Mouse (Mus musculus) CH12F3 (cell line): ENCODE data around the gene Jam2.

Experiments used
- in situ Hi-C: fragments of 300-500 bp; cut with MboI; formaldehyde crosslinking; loops from 2 replicates; pipeline ENCODE4 v1.14.3; 2020; ENCODE audit warnings: low sequenced_read_pairs

Gene Jam2

GRCm38 (mm10) chr16:84774003-84774703, at the start of gene Jam2:
TSS of gene Jam2 (plus strand) at chr16:84774123.
- in situ Hi-C loops: no loop called here

GRCm38 (mm10) chr16:84734806-84735165, 39.1 kb upstream of the Jam2 start:
- in situ Hi-C loops: loop anchor here (10.0 kb wide), 1 partner anchor 90 kb away; no protein-coding TSS in a partner anchor

- in situ Hi-C loops: loop anchor here (10.0 kb wide), 1 partner anchor 89 kb away; no protein-coding TSS in a partner anchor
These were observed 38.5 kb upstream of the Jam2 start, which contains the start of gene Mrpl39 for GRCm38 (mm10) chr16:84735166-84736105. TSS of gene Mrpl39 (minus strand) at chr16:84735742.

GRCm38 (mm10) chr16:84737358-84737757, 36.6 kb upstream of the Jam2 start:
- in situ Hi-C loops: loop anchor here (10.0 kb wide), 1 partner anchor 87 kb away; no protein-coding TSS in a partner anchor

- in situ Hi-C loops: no loop called here
These were observed 29.0 kb upstream of the Jam2 start for GRCm38 (mm10) chr16:84744703-84745490.

GRCm38 (mm10) chr16:84745721-84746306, 28.1 kb upstream of the Jam2 start:
- in situ Hi-C loops: no loop called here

GRCm38 (mm10) chr16:84767956-84768355, 6.0 kb upstream of the Jam2 start:
- in situ Hi-C loops: no loop called here

GRCm38 (mm10) chr16:84769182-84769581, 4.7 kb upstream of the Jam2 start:
- in situ Hi-C loops: no loop called here

GRCm38 (mm10) chr16:84769619-84770464, 4.1 kb upstream of the Jam2 start:
- in situ Hi-C loops: no loop called here

- in situ Hi-C loops: no loop called here
These were observed 3.0 kb upstream of the Jam2 start for GRCm38 (mm10) chr16:84770891-84771290.

GRCm38 (mm10) chr16:84771461-84771860, 2.5 kb upstream of the Jam2 start:
- in situ Hi-C loops: no loop called here

- in situ Hi-C loops: no loop called here
These were observed 1.2 kb upstream of the Jam2 start for GRCm38 (mm10) chr16:84772496-84773267.

- in situ Hi-C loops: no loop called here
These were observed 558 bp upstream of the Jam2 start for GRCm38 (mm10) chr16:84773268-84773861.

GRCm38 (mm10) chr16:84774761-84775231, 873 bp downstream of the Jam2 start:
- in situ Hi-C loops: no loop called here

- in situ Hi-C loops: no loop called here
These were observed 1.4 kb downstream of the Jam2 start for GRCm38 (mm10) chr16:84775356-84775755.

- in situ Hi-C loops: no loop called here
These were observed 2.3 kb downstream of the Jam2 start for GRCm38 (mm10) chr16:84776089-84776784.

- in situ Hi-C loops: no loop called here
These were observed 4.5 kb downstream of the Jam2 start for GRCm38 (mm10) chr16:84778431-84778830.
